Mouse (Mus musculus): Measurements from ENCODE around the gene Zfp992.
"Not testable (repeated sequence)": the region's sequence is repeated elsewhere in the genome, so short reads cannot be mapped to it uniquely, and the experiment has no call there.

Zfp992 gene

DNA sequence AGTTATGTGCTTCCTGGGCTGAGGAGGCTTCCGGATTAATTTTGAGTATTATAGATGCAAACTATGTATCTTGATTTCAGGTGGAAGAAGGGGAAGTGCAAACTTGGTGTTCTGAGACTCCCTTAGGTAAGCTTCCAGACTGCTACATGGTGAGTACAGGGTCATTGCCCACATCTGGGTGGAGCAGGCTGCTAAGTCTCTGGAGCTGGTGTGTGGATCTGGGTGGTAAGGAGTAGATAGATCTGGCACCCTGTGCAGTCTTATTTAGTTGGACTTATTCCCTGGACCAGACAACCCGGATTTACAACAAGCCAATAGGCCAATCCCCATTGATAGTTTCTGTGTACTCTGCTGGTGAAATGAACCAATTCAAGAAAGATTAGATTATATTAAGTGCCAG is at the start of gene Zfp992:
Gene Zfp992, plus strand, starts transcription at position 74 of the 400 bp plus-strand sequence.
- DNase-seq = not testable (repeated sequence)

DNA sequence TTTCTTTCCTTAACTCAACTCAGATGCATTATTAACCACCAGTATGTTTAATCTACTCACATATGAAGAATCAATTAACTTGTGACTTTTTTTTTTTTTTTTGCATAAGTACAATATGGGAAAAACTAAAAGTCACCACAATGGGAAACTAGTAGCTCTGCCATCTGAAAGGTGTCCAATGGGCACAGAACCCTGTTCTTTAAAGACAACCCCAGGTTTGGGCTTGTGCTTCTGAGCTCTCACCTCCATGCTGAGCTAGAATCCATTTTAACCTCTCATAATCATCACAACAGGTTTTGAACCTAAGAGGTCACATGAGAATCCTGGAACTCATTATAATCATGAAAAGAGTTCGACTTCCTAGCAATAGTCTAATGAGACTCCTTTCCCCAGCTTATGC is 19.4 kb upstream of the Zfp992 start:
- DNase-seq = not testable (repeated sequence)

DNA sequence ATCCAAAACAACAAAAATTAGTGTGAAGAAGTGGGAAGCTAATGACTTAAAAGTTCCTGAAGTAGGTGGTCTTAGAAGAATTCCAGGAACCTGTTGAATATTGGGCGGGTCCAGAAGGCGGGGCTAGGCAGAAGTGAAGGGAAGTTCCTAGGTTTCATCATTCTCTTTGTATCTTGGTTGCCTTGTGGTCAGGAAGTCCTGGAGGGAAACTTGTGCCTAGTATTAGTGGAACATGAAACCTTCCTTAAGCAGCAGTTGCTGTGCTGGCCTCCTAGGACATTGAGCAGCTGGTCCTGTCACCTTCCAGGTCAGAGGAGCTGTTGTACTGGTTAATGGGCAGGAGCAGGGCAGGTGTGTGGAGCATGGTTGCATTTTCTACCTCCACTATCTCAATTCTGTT is 17.9 kb upstream of the Zfp992 start:
- DNase-seq = not testable (repeated sequence)

DNA sequence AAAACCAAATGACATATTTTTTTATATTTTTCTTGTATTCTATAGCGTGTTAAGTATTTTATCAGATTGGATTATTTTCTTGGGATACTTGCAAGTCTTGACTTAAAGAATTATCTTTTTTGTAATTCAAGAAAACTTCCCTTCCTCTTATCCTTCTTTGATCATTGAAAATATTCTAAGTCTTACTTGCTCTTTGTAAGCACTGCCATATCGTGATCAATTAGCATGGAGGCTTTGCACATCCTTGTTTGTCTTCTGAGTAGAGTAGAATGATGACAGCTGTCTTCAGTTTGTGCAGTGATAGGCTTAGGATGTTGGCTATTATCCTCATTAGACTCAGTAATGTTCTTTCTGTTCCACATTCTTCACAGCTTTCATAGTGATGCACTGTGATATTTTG is 13.3 kb upstream of the Zfp992 start:
- not testable (repeated sequence) for DNase-seq

DNA sequence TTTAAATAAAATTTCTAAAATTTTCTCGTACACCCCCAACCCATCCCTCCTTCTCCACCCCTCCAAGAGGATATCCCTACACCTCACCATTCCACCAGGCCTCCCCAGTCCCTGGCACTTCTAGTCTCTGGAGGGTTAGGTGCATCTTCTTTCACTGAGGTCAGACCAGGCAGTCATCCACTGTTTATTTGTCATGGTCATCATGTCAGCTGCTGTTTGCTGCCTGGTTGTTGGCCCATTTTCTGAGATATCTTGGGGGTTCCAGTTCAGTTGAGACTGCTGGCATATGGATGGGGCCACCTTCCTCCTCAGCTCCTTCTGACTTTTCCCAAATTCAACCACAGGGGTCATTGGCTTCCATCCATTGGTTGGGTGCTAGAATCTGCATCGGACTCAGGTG is 11.6 kb upstream of the Zfp992 start:
- DNase-seq = not testable (repeated sequence)

DNA sequence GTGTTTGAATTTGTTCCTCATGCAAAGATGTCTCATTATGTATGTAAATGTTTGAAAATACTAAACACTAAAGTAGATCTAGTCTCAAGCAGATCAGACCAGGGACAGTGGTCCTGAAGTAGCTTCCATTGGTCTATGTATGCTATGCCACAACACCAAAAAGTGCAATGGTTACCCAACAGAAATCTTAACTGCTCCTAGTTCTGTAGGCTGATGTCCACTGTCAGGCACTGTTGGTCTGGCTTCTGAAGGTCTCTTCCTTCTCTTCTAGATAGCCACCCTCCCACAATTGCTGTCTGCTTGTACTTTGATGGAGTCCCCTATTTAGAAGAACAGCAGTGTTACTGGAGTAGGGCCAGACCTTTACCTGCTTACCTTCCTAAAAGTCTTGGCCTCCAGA is 4.5 kb upstream of the Zfp992 start:
- not testable (repeated sequence) for DNase-seq

DNA sequence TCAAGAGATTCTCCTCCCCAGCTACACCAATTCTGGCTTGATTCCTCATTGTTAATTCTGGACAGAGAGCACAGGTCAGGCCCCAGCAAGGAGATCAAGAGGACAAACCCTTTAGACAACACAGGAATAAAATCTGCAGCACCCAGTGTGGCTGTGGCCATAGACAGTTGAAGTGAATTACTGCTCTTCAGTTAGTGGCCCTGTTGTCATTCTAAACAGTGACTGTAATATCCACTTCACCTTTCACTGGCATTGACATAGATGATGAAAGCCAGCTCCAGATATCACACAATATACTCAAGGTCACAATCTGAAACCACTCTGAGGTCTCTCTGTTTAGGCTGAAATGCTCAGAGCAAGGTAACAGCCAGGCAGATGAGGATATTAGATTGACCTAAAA is 3.7 kb upstream of the Zfp992 start:
- not testable (repeated sequence) for DNase-seq

DNA sequence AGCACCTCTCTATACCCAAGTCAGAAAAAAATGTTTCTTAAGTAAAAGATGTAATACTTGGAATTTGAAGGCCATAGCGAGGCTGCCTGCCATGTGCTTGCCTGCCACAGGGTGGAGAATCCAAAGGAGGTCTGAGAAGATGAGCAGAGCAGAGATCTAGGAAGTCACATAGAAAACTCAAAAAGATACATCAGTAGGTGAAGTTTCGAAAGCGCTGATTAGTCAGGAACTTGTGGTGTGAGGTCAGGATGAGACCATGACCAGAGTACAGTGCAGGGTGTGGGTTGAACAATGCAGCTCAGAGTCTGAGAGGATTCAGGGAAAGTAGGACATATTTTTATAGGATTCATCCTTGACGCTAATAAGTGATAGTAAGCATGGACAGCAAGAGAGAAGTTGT is 2.7 kb upstream of the Zfp992 start:
- not testable (repeated sequence) for DNase-seq

DNA sequence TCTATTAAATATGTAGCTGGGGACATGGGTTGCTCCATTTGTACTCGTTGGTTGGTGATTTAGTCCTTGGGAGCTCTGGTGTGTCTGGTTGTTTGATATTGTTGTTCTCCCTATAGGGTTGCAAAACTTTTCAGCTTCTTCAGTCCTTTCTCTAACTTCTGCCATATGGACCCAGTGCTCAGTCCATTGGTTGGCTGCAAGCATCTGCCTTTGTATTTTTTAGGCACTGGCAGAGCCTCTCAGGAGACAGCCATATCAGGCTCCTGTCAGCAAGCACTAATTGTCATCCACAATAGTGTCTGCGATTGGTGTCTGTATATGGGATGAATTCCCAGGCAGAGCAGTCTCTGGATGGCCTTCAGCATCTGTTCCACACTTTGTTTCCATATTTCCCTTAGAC is 1.8 kb upstream of the Zfp992 start:
- DNase-seq = not testable (repeated sequence)

DNA sequence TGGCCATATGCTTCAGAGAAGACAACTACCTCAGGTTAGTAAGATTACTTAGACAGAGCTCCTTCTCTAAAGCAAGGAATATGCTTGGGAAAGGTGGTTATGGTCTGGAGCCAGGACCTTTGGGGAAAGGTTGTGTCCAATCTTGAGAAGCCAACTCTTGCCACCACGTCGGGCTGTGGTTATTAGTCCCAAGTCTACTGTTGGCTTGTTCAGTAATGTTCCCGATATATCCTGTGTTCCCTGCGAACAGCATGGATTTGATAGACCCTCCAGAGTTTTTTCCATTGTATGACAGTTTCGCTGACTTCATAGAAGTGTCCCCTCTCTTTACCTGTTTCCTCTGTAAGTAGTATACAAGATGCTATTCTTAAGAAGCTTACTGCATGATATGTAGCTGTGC is 888 bp downstream of the Zfp992 start:
- not testable (repeated sequence) for DNase-seq

DNA sequence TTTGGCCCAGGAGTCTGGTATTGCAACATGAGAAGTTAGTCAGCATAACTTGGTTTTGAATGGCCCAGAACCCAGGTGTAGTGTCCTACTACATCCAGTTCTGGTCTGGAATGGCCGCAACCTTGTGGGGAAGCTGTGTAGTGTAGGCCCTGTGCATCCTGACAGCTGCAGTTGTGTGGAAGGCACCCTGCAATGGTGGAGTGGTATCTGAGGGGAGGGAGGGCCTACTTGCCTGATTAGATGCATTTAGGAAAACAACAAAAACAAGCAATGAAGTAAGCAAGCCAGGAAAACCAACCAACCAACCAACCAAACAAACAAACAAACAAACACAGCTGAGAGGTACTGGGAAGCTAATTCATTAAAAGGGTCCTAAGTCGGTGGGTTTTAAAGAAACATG is 3.8 kb downstream of the Zfp992 start:
- DNase-seq = not testable (repeated sequence)

DNA sequence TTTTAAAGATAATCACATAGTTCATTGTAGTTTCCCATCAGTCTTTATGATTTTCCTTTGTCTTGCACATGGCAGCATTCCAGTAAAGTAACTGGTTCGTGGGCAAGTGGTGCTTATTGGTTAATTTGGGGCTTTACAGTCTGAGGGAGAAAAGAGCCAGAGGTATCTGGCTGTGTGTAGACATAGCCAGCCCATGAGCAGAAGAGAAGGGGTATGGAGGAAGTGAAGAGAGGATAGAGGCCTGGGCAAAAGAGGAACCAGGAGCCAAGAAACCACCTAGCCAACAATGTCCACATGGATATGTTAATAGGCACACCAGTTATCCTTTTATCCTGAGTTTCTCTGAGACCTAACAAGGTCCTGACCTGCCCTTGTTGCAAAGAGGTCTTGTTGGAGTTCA is 5.3 kb downstream of the Zfp992 start:
- DNase-seq = not testable (repeated sequence)

DNA sequence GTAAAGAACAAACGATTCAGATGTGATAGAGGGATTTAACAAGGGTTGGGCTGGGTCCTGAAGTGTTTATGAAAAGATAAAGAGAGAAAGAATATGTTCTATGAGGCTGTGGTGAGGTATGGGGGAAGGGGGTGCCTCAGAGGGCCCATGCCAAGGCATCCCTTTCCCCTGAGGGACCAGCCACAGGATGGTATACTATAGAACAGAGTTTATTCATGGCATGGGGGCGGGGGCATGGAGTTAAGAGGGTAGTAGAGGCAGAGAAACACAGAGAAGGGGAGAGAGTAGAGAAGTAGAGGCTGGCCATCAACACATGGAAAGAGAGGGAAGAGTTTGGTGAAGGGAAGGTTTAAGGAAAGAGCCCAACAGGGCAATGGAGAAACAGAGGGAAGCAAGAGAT is 6.1 kb downstream of the Zfp992 start:
- no peak for DNase-seq

DNA sequence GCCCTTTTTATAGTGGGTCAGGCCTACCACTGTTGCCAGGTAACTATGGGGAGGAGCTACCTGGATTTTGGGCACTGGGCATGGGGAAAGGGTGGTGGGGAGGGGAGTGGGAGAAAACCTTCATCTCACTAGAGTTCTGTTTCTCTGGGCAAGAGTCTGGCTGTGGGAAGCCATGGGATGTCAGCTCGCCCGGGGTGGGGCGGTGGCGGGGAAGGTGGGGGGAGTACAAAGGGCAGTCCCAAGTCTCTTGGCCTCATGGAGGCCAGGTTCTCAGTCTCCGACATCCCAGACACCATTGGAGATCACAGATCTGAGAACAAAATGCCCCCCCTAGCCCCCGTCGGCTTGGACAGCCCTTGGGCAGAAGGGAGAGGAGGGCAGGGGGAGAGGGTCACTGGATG is 6.5 kb downstream of the Zfp992 start:
- DNase-seq = no peak

DNA sequence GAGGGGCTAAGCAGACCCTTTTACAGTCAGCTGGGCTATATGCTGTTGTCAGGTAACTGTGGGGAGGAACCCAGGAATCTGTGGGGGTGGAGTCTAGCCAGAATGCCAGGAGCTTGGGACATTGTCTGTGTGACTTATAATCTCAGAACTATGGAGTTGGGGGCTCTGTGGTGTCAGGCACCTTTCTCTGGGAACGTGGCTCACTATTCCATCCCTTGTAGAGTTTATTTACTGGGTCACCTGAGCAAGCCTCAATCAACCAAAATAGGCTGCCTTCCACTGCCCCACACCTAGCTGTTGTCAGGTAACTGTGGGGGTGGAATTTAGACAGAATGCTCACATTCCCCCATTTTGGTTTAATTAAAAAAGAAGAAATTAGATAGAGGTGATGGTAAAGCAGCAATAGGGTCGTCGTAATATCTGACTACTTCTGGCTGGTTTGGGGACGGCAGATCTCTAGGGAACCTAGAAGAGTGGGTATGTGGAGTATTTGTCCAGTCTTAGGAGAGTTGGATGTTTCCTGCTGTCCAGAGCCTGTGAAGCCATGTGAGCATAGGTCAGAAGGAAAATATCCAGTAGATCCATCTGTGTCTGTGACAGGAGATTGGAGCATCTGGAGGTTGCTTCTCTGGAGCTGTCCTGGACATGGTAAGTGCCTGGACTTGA is 7.4 kb downstream of the Zfp992 start:
- DNase-seq = no peak

DNA sequence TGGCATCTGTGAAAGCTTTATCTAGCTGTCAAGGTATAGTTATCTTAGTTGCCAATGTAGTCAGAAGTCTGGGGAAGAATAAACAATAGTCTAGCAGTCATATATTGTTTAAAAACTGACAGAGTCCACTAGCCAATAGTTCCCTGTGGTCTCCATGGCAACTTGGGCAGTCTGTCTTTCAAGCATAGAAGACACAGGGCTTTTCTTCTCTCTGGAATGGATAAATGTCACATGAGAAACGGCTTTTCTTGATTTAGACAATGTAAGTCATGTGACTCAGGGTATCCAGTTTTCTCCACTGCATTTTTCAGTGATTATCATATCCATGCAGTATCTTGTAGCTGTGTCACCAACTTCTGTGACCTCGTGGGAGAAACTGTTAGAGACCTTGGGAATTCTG is 8.3 kb downstream of the Zfp992 start:
- no peak for DNase-seq

DNA sequence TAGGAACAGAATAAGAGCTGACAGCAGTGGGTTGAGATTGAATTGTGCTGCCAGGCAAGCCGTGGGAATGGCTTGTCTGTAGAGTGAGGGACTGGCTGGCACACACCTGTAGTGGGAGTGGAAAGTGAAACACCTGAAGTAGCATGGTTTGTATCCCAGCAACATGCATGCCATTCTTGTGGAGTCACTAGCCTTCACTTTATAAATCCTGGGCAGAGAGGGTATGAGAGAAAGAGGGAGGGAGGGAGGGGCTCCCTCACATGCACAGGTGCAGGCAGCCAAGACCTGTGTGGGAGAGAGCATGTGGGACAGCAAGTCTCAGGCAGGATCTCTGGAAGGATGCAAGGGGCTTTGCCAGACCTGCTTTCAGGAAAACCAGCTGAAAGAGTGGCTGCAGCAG is 8.9 kb downstream of the Zfp992 start:
- no peak for DNase-seq

DNA sequence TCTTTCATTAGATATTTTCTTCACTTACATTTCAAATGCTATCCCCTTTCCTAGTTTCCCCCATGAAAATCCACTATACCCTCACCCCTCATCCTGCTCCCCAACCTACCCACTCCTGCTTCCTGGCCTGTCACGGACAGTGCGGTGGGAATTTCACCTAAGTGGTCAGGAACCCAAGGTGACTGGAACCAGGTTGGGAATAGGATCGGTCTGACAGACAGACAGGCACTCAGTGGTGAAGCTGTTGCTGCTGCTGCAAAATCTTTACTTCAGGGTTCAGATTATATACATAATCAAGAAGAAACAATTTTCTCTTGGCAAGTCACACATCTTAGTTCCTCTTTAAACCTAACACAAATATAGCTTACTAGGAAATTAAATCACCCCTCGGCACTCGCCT is 11.0 kb downstream of the Zfp992 start:
- not testable (repeated sequence) for DNase-seq

DNA sequence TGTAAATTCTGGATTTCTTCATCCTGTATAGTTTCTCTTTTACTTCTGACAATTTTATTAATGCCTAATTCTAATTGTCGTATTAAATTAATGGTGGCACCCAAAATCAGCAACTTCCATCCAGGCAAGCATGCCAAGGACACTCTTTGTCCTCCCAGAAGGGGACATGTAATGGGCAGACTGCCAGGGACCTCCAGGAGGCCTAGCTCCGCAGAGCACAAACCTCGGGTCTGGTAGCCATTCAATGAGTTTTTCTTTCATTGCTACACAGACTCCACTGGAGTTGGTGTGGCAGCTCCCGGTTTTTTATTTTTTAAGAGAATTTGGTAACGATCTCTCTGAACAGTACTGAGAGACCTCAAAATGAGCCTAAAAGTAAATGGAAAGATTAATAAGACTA is 11.9 kb downstream of the Zfp992 start:
- DNase-seq = not testable (repeated sequence)

DNA sequence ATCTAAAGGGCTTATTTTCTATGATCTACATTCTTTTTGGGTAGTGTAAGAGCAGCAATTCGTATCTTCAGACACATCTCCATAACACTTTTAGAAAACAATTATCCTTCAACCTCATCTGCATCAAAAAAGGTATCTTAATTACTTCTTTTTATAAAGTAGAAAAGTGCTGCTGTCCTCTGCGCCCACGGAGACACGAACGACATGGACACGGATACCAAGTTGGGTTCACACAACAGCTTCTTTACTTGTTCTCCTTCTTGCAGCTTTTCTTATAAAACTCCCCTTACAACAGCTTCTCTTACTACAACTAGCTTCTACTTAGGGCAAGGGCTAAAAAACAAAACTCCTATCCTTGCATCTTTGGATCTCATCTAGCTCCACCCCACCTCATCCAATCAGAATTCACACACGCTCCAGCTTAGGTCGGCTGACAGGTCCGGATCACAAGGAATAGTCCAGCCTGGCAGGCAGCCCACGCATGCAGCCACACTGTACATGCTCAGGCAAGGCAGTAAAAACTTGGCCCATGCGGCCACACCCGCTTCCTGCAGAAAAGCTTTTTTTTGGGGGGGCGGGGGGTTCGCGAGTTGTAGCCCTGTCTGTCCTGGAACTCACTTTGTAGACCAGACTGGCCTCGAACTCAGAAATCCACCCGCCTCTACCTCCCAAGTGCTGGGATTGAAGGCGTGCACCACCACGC is 15.0 kb downstream of the Zfp992 start:
- DNase-seq = not testable (repeated sequence)

DNA sequence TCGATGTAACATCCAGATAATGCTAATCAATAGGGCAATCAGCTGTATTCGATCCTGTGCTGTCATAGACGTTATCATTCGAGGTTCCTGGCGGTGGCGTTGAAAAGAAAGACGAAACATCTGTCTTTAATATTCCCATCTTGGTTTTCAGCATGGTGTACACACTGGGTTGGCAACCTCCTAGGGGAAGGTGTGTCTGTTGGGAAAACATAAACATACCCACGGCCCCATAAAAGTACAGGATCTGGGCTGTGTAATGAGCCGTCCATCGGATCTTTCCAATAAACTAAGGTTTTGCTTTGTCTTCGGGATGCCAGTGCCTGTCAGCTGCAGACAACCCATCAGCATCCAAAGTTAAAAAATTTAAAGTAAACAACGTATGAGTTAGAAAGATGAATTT is 21.2 kb downstream of the Zfp992 start:
- DNase-seq = not testable (repeated sequence)

DNA sequence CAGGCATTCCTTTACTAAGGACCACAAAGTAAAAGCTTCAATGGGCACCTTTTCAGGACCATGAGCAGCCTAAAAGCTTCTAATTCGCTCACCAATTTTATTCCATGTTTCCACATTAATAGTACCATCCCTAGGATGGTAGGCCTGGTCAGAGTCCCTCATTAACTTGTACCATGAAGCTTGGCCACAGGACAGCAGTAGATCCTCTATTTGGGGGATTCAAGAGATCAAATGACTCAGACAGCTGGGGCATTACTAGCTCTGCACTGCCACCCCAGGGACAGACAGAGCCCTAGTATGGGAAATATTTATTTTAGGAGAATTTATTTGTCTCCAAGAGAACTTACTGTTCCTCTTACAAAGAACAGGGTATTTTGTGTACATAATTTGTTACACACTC is 25.4 kb downstream of the Zfp992 start:
- DNase-seq = not testable (repeated sequence)

DNA sequence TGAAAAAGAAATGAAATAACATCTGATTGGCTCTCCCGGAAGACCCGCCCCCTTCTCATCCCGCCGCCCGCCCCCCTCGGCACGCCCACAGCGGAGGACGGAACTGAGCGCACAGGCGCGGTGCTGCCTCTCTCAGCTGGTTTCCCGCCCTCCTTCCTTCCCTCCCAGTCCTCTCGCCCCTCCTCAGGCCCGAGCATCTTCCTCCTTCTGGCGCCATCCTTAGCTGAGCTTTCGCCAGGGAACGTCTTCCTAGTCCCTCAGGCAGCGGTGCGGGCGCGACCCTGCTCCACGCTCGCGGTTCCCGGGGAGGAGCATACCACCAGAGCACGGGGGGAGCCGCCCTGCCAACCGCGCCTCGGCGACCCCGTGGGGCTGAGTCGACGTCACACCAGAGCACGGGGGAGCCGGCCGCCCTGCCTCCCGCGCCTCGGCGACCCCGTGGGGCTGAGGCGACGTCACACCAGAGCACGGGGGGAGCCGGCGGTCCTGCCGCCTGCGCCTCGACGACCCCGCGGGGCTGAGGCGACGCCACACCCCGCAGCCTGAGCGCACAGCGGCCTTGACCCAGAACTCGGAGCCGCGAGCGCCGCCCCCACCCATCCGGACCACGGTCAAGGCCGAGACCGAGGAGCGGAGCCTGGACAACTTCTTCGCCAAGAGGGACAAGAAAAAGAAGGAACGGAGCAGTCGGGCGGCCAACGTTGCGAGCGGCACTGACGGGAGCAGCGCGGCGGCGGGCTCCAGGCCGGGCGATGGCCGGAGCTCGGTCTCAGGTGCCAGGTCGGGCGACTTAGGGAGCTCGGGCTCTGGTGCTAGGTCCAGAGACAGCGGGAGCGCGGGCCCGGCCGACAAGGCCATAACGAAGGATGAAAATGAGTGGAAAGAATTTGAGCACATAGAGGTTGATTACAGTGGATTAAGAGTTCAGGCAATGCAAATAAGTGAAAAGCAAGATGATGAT is 26.2 kb downstream of the Zfp992 start:
- not testable (repeated sequence) for DNase-seq

Measured in kidney, postnatal 36 days (tissue).